Mouse (Mus musculus) cortical plate, adult 2 months (tissue): Measurements from ENCODE around the gene Tmem185b.

Source experiments
- CTCF ChIP-seq: fragments of 200-500 bp; IDR thresholded peaks from 2 replicates; pipeline ENCODE4 v1.5.1; 2011; ENCODE audit warnings: mild to moderate bottlenecking, control low read depth, low read length; ENCODE audit not compliant: insufficient read depth; ENCODE audit errors: extremely low read depth
- POLR2A ChIP-seq: fragments of 200-500 bp; IDR thresholded peaks from 2 replicates; pipeline ENCODE4 v1.6.1; 2011; ENCODE audit warnings: mild to moderate bottlenecking, low read length, control low read depth; ENCODE audit not compliant: insufficient read depth; ENCODE audit errors: extremely low read depth

DNA sequence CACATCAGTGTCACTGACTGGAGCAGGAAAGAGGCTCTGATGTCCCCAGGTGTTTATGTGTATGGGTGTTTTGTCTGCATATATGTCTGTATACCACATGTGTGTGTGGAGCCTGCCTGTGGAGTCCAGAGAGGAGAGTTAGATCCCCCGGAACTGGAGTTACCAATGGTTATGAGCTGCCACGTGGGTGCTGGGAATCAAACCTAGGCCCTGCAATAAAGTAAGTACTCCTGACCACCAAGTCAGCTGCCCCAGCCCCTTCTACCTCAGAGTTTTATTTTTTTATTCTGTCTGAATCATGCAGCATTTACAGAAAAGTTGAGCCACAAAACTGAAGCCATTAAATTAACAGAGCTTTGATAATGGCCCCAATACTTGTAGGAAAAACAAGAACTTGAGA is 24.1 kb downstream of the Tmem185b start:
- TF ChIP-seq CTCF (no peak), POLR2A (no peak)
